ENCODE assay signal across 8 mouse cellular contexts in genomic region chr6:98949703-98950191, GRCm38 (mm10).
DNase-seq lines count a peak whose midpoint lies in the region; ATAC-seq lines count a peak whose summit lies in the region.

No protein-coding gene starts in this region.

- no peak overlapping the region for H3K4me2 ChIP-seq in hindbrain, embryonic 12.5 days (replicated peaks)
- no peak overlapping the region for H3K4me2 ChIP-seq in limb, embryonic 13.5 days (replicated peaks)

- no peak for ATAC-seq in hindbrain, embryonic 12.5 days (ENCODE audit: low FRiP score)
- no peak for ATAC-seq in limb, embryonic 13.5 days (ENCODE audit: low FRiP score, low read depth)

- H3K36me3 ChIP-seq in hindbrain, embryonic 12.5 days, result peaks cover 3% of the 10 kb centered on the region; the same call in 1 of the 2 replicates
- peaks cover 34% of the 10 kb centered on the region for H3K36me3 ChIP-seq in limb, embryonic 13.5 days

- peak overlapping the region; percentile 77 for H3K27ac ChIP-seq in hindbrain, embryonic 12.5 days
- peak overlapping the region; percentile 80 for H3K27ac ChIP-seq in limb, embryonic 13.5 days

- no peaks in the 10 kb centered on the region; the same call in 1 of the 2 replicates for H3K27me3 ChIP-seq in hindbrain, embryonic 12.5 days
- no peaks in the 10 kb centered on the region for H3K27me3 ChIP-seq in limb, embryonic 13.5 days

- no peak overlapping the region for H3K9ac ChIP-seq in hindbrain, embryonic 12.5 days
- H3K9ac ChIP-seq in limb, embryonic 13.5 days, result peak overlapping the region; percentile 35; the same call in 1 of the 2 replicates

- peaks cover 49% of the 10 kb centered on the region for H3K4me1 ChIP-seq in hindbrain, embryonic 12.5 days
- peaks cover 49% of the 10 kb centered on the region for H3K4me1 ChIP-seq in limb, embryonic 13.5 days

- 18% methylated on average over 6 of the region's 6 CpGs for WGBS in hindbrain, embryonic 12.5 days
- WGBS in limb, embryonic 13.5 days, result 28% methylated on average over 6 of the region's 6 CpGs

- DNase-seq in adipocyte (ENCODE audit: low spot score), result peak; percentile 80
- DNase-seq in embryo, embryonic 11 days, result peak; percentile 50
- peak; percentile 10 for DNase-seq in ovary, postnatal 10 days (ENCODE audit: low spot score)
- no peak for DNase-seq in left cerebral cortex, adult 11 months (ENCODE audit: low spot score)
- DNase-seq in cerebellum, postnatal 10 days, result no peak
- DNase-seq in layer of hippocampus, postnatal 25 days (ENCODE audit: extremely low spot score in 1 of 2, low spot score in 1 of 2), result no peak

- no peaks in the 10 kb centered on the region for H3K9me3 ChIP-seq in hindbrain, embryonic 12.5 days (replicated peaks)
- no peaks in the 10 kb centered on the region for H3K9me3 ChIP-seq in limb, embryonic 13.5 days

- no peak overlapping the region for H3K4me3 ChIP-seq in hindbrain, embryonic 12.5 days
- no peak overlapping the region for H3K4me3 ChIP-seq in limb, embryonic 13.5 days

Comparison
In these comparisons a context has a peak if more than half of its experiments do, and no peak if none do; other contexts are left out.
1. DNase-seq: peak in adipocyte (single experiment), embryo, embryonic 11 days (single experiment) and ovary, postnatal 10 days (single experiment); none in left cerebral cortex, adult 11 months (single experiment), cerebellum, postnatal 10 days (0 of 2) and layer of hippocampus, postnatal 25 days (0 of 2).